Mouse (Mus musculus) left cerebral cortex, adult 2 months (tissue): ENCODE results near the gene Magi1. TPM values are rescaled to one million over a fixed set of nuclear protein-coding genes. Genes with fewer than 3 reads are reported as not detected.
A peak's percentile ranks its signal among the peaks of the same experiment; 100 is the strongest.

Experiments used
- DNase-seq, 2 experiments: peaks; one replicate each; pipeline ENCODE4 v3.0.0; 2021 to 2022; ENCODE audit warnings: low spot score in 2 of 2, mixed read lengths in 1 of 2; ENCODE audit errors: extremely low spot score in 1 of 2
- H3K27ac ChIP-seq: fragments of 200-600 bp; 2 replicates; pipeline ENCODE4 v1.8.1; 2022
- H3K4me3 ChIP-seq: fragments of 200-600 bp; 2 replicates; pipeline ENCODE4 v1.8.1; 2022
- CTCF ChIP-seq: fragments of 200-600 bp; IDR thresholded peaks from 2 replicates; pipeline ENCODE4 v1.8.1; 2022; ENCODE audit warnings: antibody characterized with exemption, mild to moderate bottlenecking, moderate library complexity
- intact Hi-C: fragments of 180-260 bp; cut with DNase I; formaldehyde crosslinking; loops from one replicate; pipeline ENCODE4 v1.15.1; 2025
- total RNA-seq, 2 experiments: library from RNA; stranded (reverse); gene quantifications; 2 replicates each; pipeline ENCODE4 v1.2.3; 2021

Gene Magi1
- total RNA-seq, 2 experiments from 2014 or later: 87.5 to 94.2 TPM

DNA sequence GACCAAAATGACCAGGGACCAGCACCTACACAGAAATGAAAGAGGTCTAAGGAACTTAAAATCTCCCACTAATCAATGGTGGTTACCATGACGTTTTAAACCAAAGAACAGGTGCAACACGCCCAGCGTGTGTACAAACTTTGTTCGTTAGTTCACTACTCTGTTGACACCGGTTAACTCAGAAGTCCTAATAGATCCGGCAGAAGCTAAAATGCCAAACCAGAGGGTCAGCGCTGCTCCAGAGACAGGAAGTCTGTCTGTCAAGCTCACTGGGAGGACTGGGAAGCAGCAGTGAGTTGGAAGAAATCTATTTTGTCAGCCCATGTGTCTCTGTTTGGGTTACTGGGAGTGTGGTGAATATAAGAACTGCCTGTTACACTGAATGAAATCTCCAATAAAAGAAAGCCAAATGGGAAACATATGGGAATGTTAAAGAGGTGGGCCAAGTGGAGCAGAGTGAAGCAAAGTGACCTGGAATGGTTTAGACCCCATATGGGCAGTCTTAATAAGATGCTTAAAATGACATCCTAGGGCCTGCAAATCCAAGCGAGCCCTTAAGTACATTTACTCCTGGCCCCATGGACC is 161.1 kb downstream of the Magi1 start:
- no peak overlapping the region for H3K4me3 ChIP-seq
- DNase-seq: no peak
- H3K27ac ChIP-seq: no peak overlapping the region
- intact Hi-C loops: no loop called here
- TF ChIP-seq CTCF: no peak

DNA sequence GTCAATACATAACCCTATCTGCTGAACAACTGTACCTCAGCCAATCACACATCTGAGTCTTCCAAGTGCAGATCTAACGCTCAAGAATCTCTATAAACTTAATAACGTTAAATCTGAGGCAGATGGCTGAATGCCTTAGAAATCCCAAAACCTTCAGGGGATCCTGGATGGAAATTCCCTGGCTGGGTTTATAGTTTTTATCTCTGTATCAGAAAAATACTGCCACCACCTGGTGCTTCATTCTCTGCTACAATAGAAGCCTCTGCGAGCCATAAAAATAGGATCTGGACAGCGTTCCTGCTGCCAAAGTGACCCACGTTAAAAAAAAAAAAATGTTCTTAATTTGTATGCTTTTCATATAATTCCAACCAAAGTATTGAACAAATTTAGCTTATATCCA is 162.2 kb downstream of the Magi1 start:
- TF ChIP-seq CTCF: peak; percentile 36
- DNase-seq: no peak
- no peak overlapping the region for H3K4me3 ChIP-seq
- intact Hi-C loops: loop anchor here (1.0 kb wide), 1 partner anchor 40 kb away; no protein-coding TSS in a partner anchor
- H3K27ac ChIP-seq: no peak overlapping the region

DNA sequence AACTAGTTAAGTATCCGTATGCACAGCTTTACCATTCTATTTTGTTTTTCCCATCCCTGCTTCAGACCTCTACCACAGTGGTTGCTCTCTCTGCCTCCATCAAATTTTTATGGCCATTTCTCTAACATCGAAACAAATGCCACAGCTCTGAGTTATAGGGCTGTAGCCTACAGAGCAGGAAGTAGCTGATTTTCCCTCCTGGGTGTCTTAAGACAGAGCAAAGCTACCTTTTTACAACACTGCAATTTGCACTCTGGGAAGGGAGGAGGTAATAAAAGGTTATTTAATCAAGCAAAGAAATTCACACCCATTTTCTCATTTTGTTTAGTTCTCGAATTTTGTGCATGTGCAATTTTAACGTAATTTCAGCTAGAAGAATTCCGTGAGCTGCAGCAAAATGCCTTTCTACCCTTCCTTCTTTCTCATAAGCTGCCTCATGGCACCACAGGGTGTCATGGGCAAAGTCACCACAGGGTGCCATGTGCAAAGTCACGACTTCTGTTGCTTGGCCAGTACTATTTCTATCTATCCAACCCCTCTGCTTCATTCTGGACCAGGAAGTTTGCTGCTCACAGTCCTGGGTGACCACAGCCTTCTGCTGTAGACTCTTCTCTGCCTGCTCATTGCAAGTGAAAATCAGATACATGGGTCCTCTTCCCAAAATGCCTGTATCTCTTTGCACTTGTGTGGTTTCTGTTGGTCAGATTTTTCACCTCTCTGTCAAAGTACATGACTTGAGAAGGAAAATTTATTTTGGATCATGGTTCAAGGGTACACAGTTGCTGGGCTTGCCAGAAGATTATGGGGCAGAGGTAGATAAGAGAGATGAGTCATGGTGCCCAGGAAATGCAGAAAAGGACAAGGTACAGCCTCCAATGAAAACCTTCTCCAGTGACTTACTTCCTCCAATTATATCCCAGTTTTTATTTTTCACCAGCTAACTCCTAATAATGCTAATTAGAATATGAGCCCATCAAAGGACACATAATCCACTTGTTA is 167.0 kb downstream of the Magi1 start:
- DNase-seq: no peak
- Histone ChIP-seq H3K4me3 (no peak overlapping the region), H3K27ac (no peak overlapping the region)
- intact Hi-C loops: no loop called here
- no peak for TF ChIP-seq CTCF

DNA sequence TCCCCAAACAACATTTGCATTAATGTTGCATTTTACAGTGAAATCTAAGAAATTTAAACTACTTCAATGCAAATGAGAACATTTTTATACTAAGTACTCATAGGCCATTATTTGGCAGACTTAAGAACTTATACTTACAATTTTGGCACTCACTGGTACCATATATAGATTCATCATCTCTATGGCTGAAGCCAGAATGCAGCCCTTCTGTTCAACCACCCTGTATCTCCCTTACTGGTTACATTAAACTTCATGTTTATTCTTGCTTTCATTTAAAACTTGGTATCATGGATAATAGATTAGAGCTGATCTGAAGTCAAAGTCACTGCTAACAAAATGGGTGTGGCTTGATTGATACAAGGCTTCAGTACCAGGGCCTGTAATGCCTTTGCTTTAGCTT is 171.9 kb downstream of the Magi1 start:
- no peak for DNase-seq
- intact Hi-C loops: no loop called here
- no peak for TF ChIP-seq CTCF

DNA sequence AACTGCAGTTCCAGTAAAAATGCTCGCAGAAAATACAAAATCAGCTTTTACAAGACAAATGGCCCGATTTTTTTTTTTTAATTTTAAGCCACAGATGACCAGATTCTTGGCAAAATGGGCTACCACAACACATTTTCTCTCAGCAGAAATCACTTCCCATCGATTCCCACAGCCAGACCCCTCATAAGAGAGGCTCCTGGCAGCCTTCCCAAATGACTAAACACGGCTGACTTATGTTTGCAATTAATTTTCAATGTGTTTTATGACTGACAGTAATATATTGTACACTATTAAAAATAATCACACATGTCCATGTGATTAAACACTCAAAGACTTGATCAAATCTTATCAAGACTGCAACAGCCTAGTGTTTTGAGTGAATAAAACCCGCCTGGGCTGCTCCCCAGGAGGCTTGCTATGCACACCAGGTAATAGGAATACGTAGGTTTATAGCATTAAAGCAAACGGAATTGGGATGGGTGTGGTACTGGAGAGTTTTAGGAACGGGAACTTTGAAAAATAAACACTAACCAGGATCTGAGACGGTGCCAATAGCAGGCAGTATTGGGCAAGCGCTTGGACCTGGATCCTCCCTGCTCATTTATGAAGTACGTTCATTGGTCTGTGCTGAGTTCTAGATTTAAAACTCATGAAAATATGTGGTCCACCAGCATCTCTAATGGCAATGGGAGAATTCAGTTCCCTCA is 176.2 kb downstream of the Magi1 start:
- H3K4me3 ChIP-seq: no peak overlapping the region
- intact Hi-C loops: no loop called here

More for the DNA sequence above, 171.9 kb downstream of the Magi1 start:
- no peak overlapping the region for H3K27ac ChIP-seq
- no peak overlapping the region for H3K4me3 ChIP-seq

DNA sequence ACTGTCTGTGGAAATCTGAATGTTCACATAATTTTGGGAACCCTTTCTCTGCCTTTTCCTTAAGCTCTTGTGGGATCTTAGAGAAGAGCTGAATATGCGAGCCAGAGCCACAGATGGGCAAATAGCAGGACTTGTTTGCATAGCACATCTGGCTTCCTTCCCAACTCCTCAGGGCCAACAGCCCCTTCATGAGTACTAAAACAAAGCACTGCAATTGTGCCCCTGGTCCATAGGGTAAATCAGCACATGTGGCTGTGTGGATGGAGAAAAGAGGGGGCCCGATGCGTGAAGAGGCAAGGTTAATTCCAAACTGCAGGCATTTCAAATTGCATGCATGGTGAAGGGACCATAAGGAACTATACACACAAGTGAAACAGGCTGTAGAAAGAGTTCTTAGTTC is 180.1 kb downstream of the Magi1 start:
- intact Hi-C loops: no loop called here
- Histone ChIP-seq H3K4me3 (no peak overlapping the region), H3K27ac (no peak overlapping the region)
- TF ChIP-seq CTCF: no peak
- no peak for DNase-seq

More for the DNA sequence above, 176.2 kb downstream of the Magi1 start:
- TF ChIP-seq CTCF: no peak
- DNase-seq: no peak
- H3K27ac ChIP-seq: no peak overlapping the region

DNA sequence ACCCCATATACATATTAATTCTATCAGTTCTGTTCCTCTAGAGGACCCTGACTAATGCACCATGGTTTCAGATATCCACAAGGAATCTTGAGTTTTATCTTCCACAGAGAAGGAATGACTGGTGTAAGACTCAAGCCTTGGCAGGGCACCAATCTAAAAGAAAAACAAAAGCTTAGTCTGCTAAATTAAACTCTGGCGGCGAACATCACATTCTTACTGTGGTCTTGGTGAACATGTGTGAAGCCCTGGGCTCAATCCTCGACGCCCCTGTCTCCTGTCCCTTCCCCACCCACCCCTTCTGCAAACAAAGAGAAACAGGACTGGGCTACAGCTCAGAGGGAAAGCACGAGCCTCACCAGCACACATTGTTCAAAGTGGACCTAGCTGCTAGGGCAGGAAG is 182.5 kb downstream of the Magi1 start:
- H3K4me3 ChIP-seq: no peak overlapping the region
- TF ChIP-seq CTCF: no peak
- intact Hi-C loops: no loop called here
- no peak overlapping the region for H3K27ac ChIP-seq
- no peak for DNase-seq

DNA sequence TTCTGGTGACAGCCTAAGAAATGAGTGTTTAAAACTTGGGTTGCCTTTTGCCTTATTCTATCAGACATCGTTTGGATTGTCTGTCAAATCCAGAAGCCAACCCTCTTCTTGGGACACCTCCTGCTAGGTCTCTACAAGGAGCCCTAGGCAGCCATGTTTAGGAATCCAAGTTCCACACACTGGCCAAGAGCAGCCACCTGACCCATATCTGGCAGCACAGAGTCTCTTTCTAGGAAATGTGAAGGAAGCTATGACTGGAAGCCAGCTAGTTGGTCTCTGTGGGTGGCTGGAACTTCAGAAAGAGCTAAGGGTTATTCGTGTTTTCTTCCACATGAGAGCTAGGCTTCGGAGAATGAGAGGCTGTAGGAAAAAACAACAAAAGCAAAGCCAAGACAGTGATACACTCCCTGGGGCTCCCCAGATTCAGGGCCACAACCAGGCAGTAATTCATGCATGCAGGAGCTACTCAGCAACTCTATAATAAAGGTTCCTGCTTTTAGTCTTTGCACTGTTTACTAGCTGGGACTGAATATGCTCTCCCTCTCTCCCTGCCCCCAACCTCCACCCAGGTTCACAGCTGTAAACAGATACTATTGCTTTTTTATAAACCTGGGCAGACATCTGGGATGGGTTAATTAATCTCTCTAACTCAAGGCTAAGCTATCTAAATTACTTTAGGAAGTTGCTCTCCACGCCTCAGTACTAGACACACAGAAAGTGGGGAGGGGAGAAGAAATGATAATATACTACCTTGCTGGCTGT is 188.6 kb downstream of the Magi1 start:
- H3K27ac ChIP-seq: no peak overlapping the region
- no peak overlapping the region for H3K4me3 ChIP-seq
- intact Hi-C loops: no loop called here
- no peak for DNase-seq
- no peak for TF ChIP-seq CTCF

DNA sequence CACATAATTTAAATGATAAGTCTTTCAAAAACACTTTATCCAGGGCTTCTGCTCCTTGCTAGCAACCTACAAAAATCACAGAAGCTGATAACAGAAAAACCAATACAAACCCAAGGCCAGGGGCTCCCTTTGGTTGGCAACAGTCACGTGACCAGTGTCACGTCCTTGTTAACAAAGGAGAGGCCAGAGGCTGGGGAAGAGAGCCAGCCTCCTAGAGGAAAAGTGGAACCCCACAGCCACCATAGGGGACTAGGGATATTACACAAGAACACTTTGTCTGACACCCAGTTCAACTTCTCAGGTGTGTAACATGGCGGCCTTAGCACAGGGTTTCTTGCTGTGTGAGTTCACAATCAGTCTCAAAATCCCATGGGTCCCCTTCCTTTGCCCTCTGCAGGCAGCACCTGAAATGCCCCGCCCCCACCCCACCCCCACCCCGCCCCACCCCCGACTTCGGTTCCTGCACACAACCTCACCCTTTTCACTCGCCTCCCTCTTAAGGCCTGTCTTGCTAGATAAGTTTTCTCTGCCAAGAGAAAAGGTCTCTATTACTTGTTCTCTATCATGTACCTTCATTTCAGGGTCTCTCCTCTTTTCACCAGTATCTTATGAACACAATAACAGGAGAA is 190.6 kb downstream of the Magi1 start:
- no peak for DNase-seq
- H3K27ac ChIP-seq: no peak overlapping the region
- intact Hi-C loops: no loop called here
- no peak for TF ChIP-seq CTCF
- no peak overlapping the region for H3K4me3 ChIP-seq

DNA sequence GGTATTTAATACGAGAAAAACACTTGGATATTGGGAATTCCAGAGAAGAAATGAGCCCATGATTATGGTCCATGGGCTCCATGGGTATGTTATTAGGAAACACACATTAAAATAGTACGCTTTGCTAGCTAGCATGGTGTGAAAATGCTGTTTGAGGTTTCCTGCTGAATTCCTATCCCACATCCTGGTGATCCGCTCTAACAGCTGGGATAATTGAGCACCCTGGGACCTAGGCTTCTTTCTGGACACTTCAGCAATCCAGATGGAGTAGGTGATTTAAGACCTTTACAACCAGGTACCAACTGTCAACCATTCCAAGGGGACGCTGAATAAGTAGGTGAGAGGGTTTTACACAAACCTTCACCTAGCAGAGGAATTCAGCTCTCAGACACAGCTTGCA is 191.2 kb downstream of the Magi1 start:
- intact Hi-C loops: no loop called here
- Histone ChIP-seq H3K27ac (no peak overlapping the region), H3K4me3 (no peak overlapping the region)
- no peak for DNase-seq
- TF ChIP-seq CTCF: no peak

DNA sequence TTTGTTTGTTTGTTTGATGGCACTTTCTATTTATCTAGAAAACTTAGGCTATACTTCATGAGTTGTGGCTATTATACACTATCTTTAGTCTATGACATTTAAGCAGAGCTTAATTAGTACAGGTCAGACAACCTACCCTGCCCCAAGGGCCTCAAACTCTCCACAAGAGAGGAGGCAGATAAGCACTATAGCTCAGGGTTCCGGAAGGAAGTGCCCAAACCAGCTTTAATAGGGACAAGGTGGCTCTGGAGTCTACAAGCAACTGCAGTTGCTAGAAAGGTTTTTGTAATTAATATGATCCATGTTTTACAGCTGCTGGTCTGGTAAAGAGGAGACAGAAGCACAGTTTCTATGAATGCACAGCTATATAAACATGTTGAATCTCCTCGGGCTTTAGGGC is 196.9 kb downstream of the Magi1 start:
- TF ChIP-seq CTCF: no peak
- no peak overlapping the region for H3K27ac ChIP-seq
- no peak for DNase-seq
- intact Hi-C loops: no loop called here
- H3K4me3 ChIP-seq: no peak overlapping the region
